Mouse (Mus musculus) heart, adult 18-20 months (tissue): ENCODE results near the gene Klhl29. TPM values are rescaled to one million over a fixed set of nuclear protein-coding genes. Genes with fewer than 3 reads are reported as not detected.

Source experiments
- DNase-seq, 2 experiments: peaks; one replicate each; pipeline ENCODE4 v3.0.0; 2021 to 2022; ENCODE audit warnings: mixed read lengths in 1 of 2
- long read RNA-seq, 2 experiments: library from polyadenylated mRNA; stranded (forward); transcript quantifications; one replicate each; pipeline ENCODE4 v2.0.0; 2021
- total RNA-seq, 2 experiments: library from RNA; stranded (reverse); gene quantifications; 2 replicates each; pipeline ENCODE4 v1.2.3; 2021

Klhl29 gene
- total RNA-seq, result under 1 TPM; 0.27 to 0.44 TPM
- long read RNA-seq, experiment 1, result 0 reads
- long read RNA-seq, experiment 2, result 0 reads

- peak; percentile 85 to 87 for DNase-seq
Measured at GRCm38 (mm10) chr12:5375616-5376461, at the start of gene Klhl29. Klhl29 (minus strand) TSS chr12:5375682.

- DNase-seq, result no peak
Measured at GRCm38 (mm10) chr12:5425276-5425675, 49.8 kb upstream of the Klhl29 start.

GRCm38 (mm10) chr12:5415806-5416205, 40.3 kb upstream of the Klhl29 start:
- no peak for DNase-seq

DNA sequence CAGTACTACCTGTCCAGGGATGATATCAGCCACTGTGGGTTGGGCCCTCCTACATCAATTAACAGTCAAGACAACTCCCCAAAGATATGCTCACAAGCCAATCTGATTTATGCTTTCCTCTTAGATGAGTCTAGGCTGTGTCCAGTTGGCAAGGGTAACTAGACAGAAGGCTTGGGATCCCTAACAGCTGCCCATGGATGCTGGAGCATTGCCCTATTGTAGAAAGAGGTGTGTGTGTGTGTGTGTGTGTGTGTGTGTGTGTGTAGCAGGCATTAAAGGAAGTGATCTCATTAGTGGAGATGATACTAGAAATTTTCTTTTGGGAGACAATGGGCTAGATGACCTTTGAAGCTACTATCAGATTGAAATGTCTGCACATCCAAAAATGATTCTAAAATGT, 38.5 kb upstream of the Klhl29 start:
- DNase-seq, result no peak

GRCm38 (mm10) chr12:5411761-5412537, 36.5 kb upstream of the Klhl29 start:
- peak in 1 of 2 experiments; percentile 3 for DNase-seq

DNA sequence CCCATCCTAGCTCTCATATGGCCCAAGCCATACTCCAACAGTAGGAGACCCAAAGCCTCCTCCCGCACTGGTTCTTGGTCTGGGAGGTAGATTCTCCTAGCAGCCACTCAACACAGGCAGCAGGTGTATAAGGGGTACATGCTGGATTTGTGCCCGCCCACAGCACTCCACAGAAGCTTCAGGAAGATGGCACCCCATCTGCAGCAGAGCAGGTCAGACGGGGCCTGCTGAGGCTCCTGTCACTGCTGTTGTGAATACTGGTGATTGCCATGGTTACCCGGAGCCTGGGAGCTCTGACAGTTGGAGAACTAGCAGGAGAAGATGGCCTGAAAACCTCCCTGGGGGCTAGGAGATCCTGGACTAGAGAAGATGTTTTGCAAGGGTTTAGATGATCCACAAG, 35.9 kb upstream of the Klhl29 start:
- DNase-seq, result no peak

DNA sequence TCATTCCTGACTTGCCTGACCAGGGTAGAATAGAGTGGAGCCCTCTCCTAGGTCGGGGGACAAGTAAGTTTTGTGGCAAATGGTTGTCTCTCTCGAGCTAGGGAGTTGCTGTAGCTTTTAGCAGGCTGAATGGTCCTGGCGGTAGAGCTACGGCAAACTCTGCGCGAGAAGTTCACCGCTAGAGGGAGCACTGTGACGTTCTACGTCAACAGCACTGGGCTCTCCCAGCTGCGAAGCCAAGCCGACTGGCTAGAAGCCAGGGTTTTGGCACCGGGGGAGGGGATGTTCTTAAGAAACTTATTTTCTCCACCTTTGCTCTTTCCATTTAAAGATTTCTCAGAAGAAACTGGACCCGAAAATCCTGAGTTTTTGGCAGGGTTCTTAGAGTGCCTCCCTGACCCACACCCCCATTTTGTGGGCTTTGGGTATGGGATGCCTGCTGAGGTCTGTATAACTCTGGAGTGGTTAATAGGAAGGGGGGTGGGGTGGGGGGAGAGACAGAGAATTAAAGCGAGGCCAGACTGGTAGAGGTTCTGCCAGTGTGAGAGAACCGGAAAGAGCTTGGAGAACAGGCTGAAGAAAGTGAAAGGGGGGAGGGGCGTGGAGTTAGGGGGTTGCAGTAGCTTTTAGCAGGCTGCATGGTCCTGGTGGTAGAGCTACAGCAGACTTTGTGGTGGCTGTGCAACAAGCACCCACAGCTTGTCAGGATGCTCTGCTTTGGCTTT, 35.1 kb upstream of the Klhl29 start:
- DNase-seq, result peak; percentile 80 to 83

- no peak for DNase-seq
Measured at GRCm38 (mm10) chr12:5407175-5407574, 31.7 kb upstream of the Klhl29 start.

DNA sequence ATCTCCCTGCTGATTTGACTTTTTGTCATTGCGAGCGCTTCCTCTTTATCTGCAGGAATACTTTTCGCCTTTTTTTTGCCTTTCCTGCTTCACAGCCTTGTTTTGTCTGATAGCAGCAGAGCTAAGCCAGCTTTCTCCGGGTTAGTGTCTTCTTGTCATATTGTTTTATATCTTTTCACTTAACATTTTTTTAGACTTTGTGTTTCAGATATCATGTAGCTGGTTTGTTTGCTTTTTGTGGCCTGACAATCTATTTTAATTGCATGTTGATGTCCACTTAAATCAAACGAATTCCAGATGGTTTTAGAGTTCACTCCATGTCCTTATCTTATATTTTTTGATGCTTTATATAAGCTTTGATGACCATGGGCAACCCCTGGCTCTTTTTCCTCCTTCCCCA, 21.9 kb upstream of the Klhl29 start:
- DNase-seq, result no peak

DNA sequence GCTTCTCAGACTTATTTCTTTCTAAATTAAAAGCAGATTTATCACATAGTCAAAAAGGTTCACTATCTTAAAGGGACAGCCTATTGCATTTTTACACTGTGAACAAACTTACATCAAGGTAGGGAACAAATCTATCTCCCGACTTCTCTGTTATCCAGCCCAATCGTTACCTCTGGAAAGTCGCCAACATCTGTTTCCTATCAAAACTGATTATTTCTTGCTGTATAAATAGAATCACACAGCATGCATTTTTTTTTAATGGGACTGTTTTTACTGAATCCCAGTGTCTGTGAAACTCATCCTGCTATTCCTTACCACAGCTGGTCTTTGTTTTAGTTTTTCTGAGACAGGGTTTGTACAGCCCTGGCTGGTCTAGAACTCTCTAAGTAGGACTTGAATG, 19.7 kb upstream of the Klhl29 start:
- DNase-seq, result no peak

- DNase-seq, result no peak
Measured at GRCm38 (mm10) chr12:5387112-5387511, 11.6 kb upstream of the Klhl29 start.

DNA sequence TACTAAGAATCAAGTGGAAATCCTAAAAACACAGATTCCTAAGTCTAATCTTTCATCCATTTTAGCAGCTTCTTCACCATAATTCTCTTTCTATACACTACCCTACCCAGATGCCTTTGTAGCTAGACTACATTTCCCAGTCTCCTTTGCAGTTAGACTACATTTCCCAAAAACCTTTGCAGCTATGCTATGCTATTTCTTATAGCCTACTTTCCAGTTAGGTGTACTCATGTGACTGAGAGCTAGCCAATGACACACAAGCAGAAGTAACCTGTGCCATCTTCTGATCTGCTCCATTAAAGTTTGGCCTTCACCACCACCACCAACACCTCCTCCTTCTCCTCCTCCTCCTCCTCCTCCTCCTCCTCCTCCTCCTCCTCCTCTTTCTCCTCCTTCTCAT, 11.2 kb upstream of the Klhl29 start:
- DNase-seq, result no peak

DNA sequence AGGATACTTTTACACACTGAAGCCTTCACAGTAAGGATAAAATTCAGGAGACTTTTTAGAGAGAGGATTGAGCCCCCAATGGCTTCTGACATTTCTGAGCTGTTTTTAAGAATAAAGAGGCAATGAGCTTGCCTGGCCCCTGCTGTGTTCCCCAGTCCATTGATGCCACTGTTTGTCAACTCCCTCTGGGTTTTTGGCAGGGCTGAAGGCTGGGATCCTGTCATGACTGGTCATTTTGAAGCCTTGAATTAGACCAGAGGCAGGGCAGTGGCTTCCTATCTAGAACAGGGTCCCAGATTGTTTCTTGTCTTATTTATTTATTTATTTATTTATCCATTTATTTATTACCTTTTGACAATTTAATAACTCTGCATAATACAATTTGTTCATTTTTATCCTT, 6.2 kb upstream of the Klhl29 start:
- DNase-seq, result no peak

DNA sequence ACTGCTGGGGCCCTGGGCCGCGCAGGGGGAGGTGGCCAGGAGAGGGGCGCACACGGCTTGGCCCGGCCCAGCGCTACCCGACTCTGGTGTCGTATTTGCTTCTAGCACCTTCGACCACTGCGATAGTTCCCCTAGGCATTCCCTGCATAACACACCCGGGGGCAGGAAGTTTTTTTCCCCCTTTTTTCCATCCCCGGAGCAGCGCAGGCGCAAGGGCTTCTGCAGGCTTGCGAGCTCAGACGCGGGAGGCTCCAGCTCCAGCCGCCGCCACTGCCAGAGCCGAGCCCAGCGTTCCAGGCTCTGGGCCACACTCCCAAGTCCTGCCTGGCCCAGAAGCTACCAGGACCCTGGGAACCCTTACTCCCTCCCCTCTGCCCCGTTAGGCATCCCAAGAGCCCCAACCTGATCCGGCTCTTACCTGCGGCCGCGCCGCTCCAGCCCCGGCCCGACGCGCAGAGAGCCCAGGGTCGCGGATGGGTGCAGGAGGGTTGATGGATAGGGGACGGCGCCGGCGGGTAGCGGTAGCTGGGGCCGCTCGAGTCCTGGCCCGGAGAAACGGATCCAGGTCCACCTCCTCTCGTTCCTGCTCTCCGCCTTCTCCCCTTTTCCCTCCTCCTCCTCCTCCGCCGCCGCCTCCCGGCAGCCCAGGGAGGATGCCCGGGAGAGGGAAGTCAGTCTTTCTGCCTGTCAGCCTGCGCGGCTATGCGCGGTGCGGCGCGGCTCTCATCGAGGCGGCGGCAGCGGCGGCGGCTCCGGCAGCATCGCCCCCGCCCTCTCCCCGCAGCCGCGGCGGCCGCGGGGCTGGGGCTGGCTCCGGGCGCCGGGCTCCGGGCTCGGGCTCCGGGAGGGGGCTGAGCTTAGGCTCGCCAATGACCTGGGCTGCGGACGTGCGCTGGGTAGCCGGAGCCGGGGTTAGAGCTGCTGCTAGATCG, 532 bp downstream of the Klhl29 start:
- peak; percentile 22 to 29 for DNase-seq

DNA sequence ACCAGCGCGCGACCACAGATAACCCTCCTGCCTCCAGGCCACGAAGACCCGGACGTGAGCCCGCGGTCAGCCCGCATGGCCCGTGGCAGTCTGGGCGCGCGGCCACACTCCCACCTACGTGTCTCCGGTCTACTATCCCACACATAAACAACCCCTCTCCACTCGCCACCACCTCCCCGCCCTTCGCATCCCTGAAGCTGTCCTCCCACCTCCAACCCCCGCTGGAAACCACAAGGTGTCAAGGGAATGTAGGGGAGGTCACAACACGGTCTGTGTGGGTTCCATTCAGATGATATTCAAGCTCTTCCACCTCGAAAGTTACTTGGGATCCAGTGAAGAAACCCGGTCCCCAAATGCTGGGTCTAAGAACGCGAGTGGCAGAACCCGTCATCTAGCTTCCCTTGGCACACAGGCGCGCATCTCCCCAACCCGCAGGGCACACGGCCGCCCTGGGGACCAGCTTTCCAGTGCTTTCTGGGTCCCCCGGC, 1.2 kb downstream of the Klhl29 start:
- DNase-seq, result peak; percentile 11 to 22

- peak; percentile 17 to 38 for DNase-seq
Measured at GRCm38 (mm10) chr12:5373641-5374195, 1.8 kb downstream of the Klhl29 start.

DNA sequence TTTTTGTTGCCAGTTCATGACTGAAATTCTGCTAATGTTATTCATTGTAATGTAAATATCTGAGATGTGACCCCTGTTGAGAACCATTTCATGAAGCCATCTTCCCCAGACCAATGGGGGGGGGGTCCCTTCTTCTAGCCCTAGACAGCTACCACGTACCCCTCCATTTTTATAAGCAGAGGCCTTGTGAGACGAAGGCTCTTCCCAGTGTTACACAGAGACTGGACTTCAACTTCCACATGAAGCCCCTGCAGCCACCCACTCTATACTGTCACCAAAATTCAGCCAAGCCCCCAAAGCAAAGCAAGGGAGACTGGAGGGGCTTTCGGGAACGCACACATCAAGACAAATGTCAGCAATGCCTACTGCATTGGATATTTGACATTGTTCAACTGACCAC, 6.1 kb downstream of the Klhl29 start:
- no peak for DNase-seq

DNA sequence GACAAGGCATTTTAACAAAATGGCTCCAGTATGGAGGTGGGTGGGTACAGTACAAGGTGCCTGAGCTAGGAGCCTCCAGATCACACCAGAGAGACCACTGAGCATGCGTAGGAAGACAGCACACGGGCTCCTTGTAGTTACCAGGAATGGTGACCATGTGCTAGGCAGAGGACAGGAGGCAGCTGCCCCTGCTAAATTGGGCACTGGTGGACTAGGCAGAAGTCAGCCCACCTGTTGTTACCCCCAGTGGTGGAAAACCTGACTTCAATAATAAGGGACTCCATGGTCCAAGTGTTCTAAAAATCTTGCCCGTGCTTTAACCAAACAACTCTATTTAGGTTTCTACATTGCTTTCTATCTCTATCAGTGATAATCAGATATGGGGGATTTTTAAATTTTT, 10.6 kb downstream of the Klhl29 start:
- no peak for DNase-seq

DNA sequence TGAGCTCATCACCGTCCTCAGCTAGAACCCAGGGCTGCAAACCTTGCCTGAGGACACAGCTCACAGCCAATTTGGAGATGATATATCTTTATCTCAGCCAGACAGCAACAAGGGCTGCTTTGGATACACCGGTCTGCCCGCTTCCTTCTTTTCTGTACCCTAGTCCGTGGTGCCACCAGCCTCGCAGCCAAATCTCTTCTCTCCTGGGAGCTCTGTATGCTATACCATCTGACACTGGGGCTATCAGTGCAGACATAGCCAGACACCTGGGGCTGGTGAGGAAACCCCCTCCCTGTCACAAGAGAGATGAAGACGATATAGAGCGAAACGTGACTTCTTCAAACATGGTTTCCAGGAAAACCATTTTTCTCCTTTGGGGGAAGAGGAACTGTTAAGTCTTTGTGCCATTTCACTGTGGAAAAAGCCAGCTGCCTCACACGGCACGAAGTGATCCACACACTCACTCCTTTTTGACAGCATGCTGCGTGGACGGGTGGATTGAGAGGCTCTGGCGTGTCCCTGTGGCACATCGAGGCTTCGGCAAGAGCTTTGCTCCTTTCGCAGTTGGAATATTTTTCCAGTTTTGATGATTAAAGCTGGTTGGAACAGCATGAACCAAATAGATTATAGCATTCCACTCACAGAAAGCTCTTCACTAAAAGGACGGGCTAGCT, 11.4 kb downstream of the Klhl29 start:
- DNase-seq, result no peak

DNA sequence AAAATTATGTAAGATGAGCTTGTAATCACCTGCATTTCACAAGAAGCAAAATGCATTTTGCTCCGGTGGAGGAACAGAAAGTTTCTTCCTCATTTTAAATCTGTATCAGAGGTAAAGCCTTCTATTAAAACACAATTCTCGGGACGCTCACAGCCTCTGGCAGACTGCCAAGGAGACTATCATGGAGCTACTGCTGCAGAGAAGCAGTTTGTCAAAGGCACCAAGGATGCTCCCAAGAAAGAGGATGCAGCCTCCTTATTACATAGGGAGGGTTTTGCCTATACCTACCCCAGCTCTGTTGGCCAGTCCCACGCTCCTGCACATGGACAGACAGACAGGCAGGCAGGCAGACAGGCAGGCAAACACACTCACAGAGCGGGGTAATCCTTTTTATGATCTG, 16.4 kb downstream of the Klhl29 start:
- DNase-seq, result peak in 1 of 2 experiments; percentile 32
